Mouse (Mus musculus) C2C12 (cell line): ENCODE data around the gene 4933425L06Rik.

Experiments used
- CTCF ChIP-seq: IDR thresholded peaks from one replicate; pipeline ENCODE4 v1.5.1; 2011; ENCODE audit not compliant: control insufficient read depth, insufficient read depth, insufficient read length
- FOSL1 ChIP-seq: IDR thresholded peaks from one replicate; pipeline ENCODE4 v1.8.0; 2011; ENCODE audit warnings: mild to moderate bottlenecking, low read length; ENCODE audit not compliant: poor library complexity, insufficient read depth, severe bottlenecking
- MAX ChIP-seq: IDR thresholded peaks from one replicate; pipeline ENCODE4 v1.6.1; 2011; ENCODE audit warnings: mild to moderate bottlenecking, control low read depth
- MYOD1 ChIP-seq: IDR thresholded peaks from one replicate; pipeline ENCODE4 v1.6.1; 2011; ENCODE audit warnings: low read depth; ENCODE audit not compliant: control insufficient read depth, insufficient read length
- MYOG ChIP-seq: IDR thresholded peaks from one replicate; pipeline ENCODE4 v1.6.1; 2011; ENCODE audit not compliant: control insufficient read depth, insufficient read length; ENCODE audit errors: extremely low read depth
- USF1 ChIP-seq: IDR thresholded peaks from one replicate; pipeline ENCODE4 v1.6.1; 2011; ENCODE audit warnings: low read depth, mild to moderate bottlenecking, control low read depth, moderate library complexity

- no peak for TF ChIP-seq CTCF
- TF ChIP-seq MYOD1 = no peak
- TF ChIP-seq MYOG = no peak
- TF ChIP-seq USF1 = no peak
- no peak for TF ChIP-seq MAX
- no peak for TF ChIP-seq FOSL1
Observed at GRCm38 (mm10) chr13:105066890-105067845, 14.8 kb upstream of the 4933425L06Rik start.
